13 mouse cellular contexts compared by ENCODE assay signal in the genomic region with DNA sequence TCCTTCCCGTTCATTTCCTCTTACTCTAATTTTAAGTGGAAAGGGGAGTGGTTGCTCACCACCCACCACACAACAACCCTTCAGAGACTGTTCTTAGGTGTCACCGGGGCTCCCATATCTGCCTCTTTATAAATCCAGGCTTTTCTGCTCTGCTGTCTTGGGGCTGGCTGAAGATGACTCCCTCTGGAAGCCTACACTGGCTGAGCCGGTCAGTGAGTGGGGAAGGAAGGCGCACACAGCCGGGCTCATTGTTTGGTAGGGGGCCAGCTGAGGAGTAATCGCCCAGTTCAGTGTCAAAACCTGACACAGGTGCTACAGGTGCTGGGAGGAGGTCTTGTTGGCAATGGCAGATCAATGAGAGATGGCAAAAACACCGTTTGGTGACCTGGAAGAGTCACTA. TPM values are rescaled to one million over a fixed set of nuclear protein-coding genes. Genes with fewer than 3 reads are reported as not detected.
DNase-seq lines count a peak whose midpoint lies in the region; ATAC-seq and TF ChIP-seq lines count a peak whose summit lies in the region.
"Had no signal": no experiment of that assay in that cellular context is flagged by ENCODE, and none has a peak within 500 bp of the region (broad histone marks: within the 10 kb centered on the region; RNA-seq: fewer than 3 reads in every experiment).

No protein-coding gene starts in this region.

- peak overlapping the region; percentile 53 for H3K4me2 ChIP-seq in heart, embryonic 11.5 days
- H3K4me2 ChIP-seq in lung, postnatal 0 days (replicated peaks; ENCODE audit: low read depth, low read length): peak overlapping the region; percentile 31
- H3K4me2 ChIP-seq in stomach, embryonic 15.5 days: 0 out of 2 replicates have a peak overlapping the region, but pooled peaks have one; percentile 1
- H3K4me2 ChIP-seq in midbrain, embryonic 16.5 days (ENCODE audit: low read length): no peak overlapping the region

- H3K36me3 ChIP-seq in heart, embryonic 11.5 days (ENCODE audit: control insufficient read depth, insufficient read depth, low read length): no peaks in the 10 kb centered on the region
- no peaks in the 10 kb centered on the region for H3K36me3 ChIP-seq in lung, postnatal 0 days (ENCODE audit: insufficient read depth, low read length)
- H3K36me3 ChIP-seq in stomach, embryonic 15.5 days: no peaks in the 10 kb centered on the region
- H3K36me3 ChIP-seq in midbrain, embryonic 16.5 days (ENCODE audit: control insufficient read depth, insufficient read depth, low read length): no peaks in the 10 kb centered on the region
- H3K36me3 ChIP-seq: embryonic facial prominence, embryonic 13.5 days had no signal

- H3K27me3 ChIP-seq in heart, embryonic 11.5 days (ENCODE audit: control insufficient read depth, insufficient read depth, low read length): no peaks in the 10 kb centered on the region; the same call in none of the 2 replicates
- no peaks in the 10 kb centered on the region for H3K27me3 ChIP-seq in lung, postnatal 0 days (replicated peaks; ENCODE audit: insufficient read depth, low read length)
- no peaks in the 10 kb centered on the region for H3K27me3 ChIP-seq in stomach, embryonic 15.5 days (replicated peaks)
- H3K27me3 ChIP-seq in midbrain, embryonic 16.5 days (ENCODE audit: control insufficient read depth, insufficient read depth, low read depth, low read length): no peaks in the 10 kb centered on the region

- no peaks in the 10 kb centered on the region for H3K9me3 ChIP-seq in heart, embryonic 11.5 days (replicated peaks; ENCODE audit: control insufficient read depth, low read length)
- H3K9me3 ChIP-seq in lung, postnatal 0 days (ENCODE audit: low read length): no peaks in the 10 kb centered on the region
- no peaks in the 10 kb centered on the region for H3K9me3 ChIP-seq in stomach, embryonic 15.5 days
- no peaks in the 10 kb centered on the region for H3K9me3 ChIP-seq in midbrain, embryonic 16.5 days (replicated peaks; ENCODE audit: control insufficient read depth, low read length, poor library complexity, severe bottlenecking)
- H3K9me3 ChIP-seq: embryonic facial prominence, embryonic 13.5 days had no signal

- H3K9ac ChIP-seq in heart, embryonic 11.5 days (ENCODE audit: low read depth, low read length): no peak overlapping the region
- no peak overlapping the region for H3K9ac ChIP-seq in lung, postnatal 0 days (replicated peaks; ENCODE audit: low read depth)
- H3K9ac ChIP-seq in stomach, embryonic 15.5 days: no peak overlapping the region
- H3K9ac ChIP-seq in midbrain, embryonic 16.5 days (ENCODE audit: low read depth, low read length): no peak overlapping the region

- no peak for DNase-seq in heart, postnatal 36 days
- peak; percentile 30 for DNase-seq in lung, postnatal 0 days (ENCODE audit: low spot score)
- no peak for DNase-seq in lung, postnatal 4 days
- no peak for DNase-seq in urinary bladder, postnatal 14 days (ENCODE audit: low spot score)
- DNase-seq: cerebellum, adult 9-11 months; gastrocnemius, postnatal 36 days; kidney, adult 18-20 months had no signal

- intact Hi-C loops in heart, postnatal 36 days (cut with DNase I): loop anchor here (1.0 kb wide), 1 partner anchor 26 kb away; a partner anchor contains a TSS

- no peak for ATAC-seq in heart, embryonic 11.5 days (replicated peaks; ENCODE audit: insufficient number of reproducible peaks, low FRiP score, low TSS enrichment)
- ATAC-seq in lung, postnatal 0 days: no peak
- peak; percentile 3 for ATAC-seq in inflammation-experienced regulatory T-cells, adult 6 months
- no peak for ATAC-seq in stomach, embryonic 15.5 days (ENCODE audit: insufficient read depth, low FRiP score, low read depth)
- no peak for ATAC-seq in midbrain, embryonic 16.5 days
- ATAC-seq: forebrain, embryonic 14.5 days had no signal

- H3K27ac ChIP-seq in heart, embryonic 11.5 days (ENCODE audit: low read depth, low read length): peak overlapping the region; percentile 88
- peak overlapping the region; percentile 86 for H3K27ac ChIP-seq in lung, postnatal 0 days (ENCODE audit: low read length)
- H3K27ac ChIP-seq in stomach, embryonic 15.5 days: 0 out of 2 replicates have a peak overlapping the region, but pooled peaks have one; percentile 45
- H3K27ac ChIP-seq in midbrain, embryonic 16.5 days (ENCODE audit: low read length): no peak overlapping the region

- H3K4me3 ChIP-seq in heart, embryonic 11.5 days (ENCODE audit: low read depth, low read length): no peak overlapping the region; the same call in 1 of the 2 replicates
- H3K4me3 ChIP-seq in lung, postnatal 0 days (ENCODE audit: low read depth, low read length): no peak overlapping the region
- no peak overlapping the region for H3K4me3 ChIP-seq in stomach, embryonic 15.5 days (replicated peaks)
- no peak overlapping the region for H3K4me3 ChIP-seq in midbrain, embryonic 16.5 days (ENCODE audit: low read depth, low read length)

- no peak for TF ChIP-seq EP300 in lung, postnatal 0 days (IDR thresholded peaks at IDR 0.05)

- no peak for TF ChIP-seq CTCF in lung, postnatal 0 days (IDR thresholded peaks at IDR 0.05)

- 50% methylated on average over 7 of the region's 7 CpGs for WGBS in heart, embryonic 11.5 days (ENCODE audit: insufficient replicate concordance)
- WGBS in lung, postnatal 0 days: 32% methylated on average over 7 of the region's 7 CpGs
- WGBS in stomach, embryonic 15.5 days: 56% methylated on average over 7 of the region's 7 CpGs
- 74% methylated on average over 7 of the region's 7 CpGs for WGBS in midbrain, embryonic 16.5 days

- peaks cover 8% of the 10 kb centered on the region; the same call in 1 of the 2 replicates for H3K4me1 ChIP-seq in heart, embryonic 11.5 days (ENCODE audit: control insufficient read depth, insufficient read depth, low read length)
- H3K4me1 ChIP-seq in lung, postnatal 0 days (ENCODE audit: insufficient read depth, low read depth, low read length): peaks cover 29% of the 10 kb centered on the region
- peaks cover 28% of the 10 kb centered on the region for H3K4me1 ChIP-seq in stomach, embryonic 15.5 days
- H3K4me1 ChIP-seq in midbrain, embryonic 16.5 days (ENCODE audit: control insufficient read depth, insufficient read depth, low read length): peaks cover 7% of the 10 kb centered on the region; the same call in 1 of the 2 replicates

RNA-seq across cellular contexts. Expression of a gene that starts 5.4 kb away (rescaled TPM):
- 2.6 and 2.7 TPM in 2 replicates for polyA plus RNA-seq in heart, embryonic 11.5 days (2014; fragmentation: Nextera tagmentation; extraction: Ambion mirVana)
- under 1 TPM; 0.14 to 0.92 TPM for total RNA-seq in heart, postnatal 36 days (2021)
- polyA plus RNA-seq in lung, postnatal 0 days (2015; fragmentation: Nextera tagmentation; extraction: Ambion mirVana): 12.2 and 13.1 TPM in 2 replicates
- 1 to 10 TPM in 2 of 3 experiments, under 1 TPM in 1; 0.43 to 1.5 (median 1.2) TPM for polyA plus RNA-seq in inflammation-experienced regulatory T-cells, adult 6 months (2017; shearing (Covaris generic))
- polyA plus RNA-seq in stomach, embryonic 15.5 days (2015; fragmentation: Nextera tagmentation; extraction: Ambion mirVana): 2.4 TPM in 2 replicates
- 4.0 and 4.7 TPM in 2 replicates for polyA plus RNA-seq in midbrain, embryonic 16.5 days (2015; fragmentation: Nextera tagmentation; extraction: Ambion mirVana)

RNA-seq across cellular contexts. Expression of a gene that starts 26.1 kb away (rescaled TPM):
- polyA plus RNA-seq in heart, embryonic 11.5 days (2014; fragmentation: Nextera tagmentation; extraction: Ambion mirVana): 248 and 295 TPM in 2 replicates
- total RNA-seq in heart, postnatal 36 days (2021): 10 to 100 TPM; 71.9 to 78.4 TPM
- 739 and 823 TPM in 2 replicates for polyA plus RNA-seq in lung, postnatal 0 days (2015; fragmentation: Nextera tagmentation; extraction: Ambion mirVana)
- 100 to 1,000 TPM; 260 to 650 (median 280) TPM for polyA plus RNA-seq in inflammation-experienced regulatory T-cells, adult 6 months (2017; shearing (Covaris generic))
- polyA plus RNA-seq in stomach, embryonic 15.5 days (2015; fragmentation: Nextera tagmentation; extraction: Ambion mirVana): 341 and 366 TPM in 2 replicates
- polyA plus RNA-seq in midbrain, embryonic 16.5 days (2015; fragmentation: Nextera tagmentation; extraction: Ambion mirVana): 47.3 and 53.0 TPM in 2 replicates

RNA-seq across cellular contexts. Expression of a gene that starts 29.8 kb away (rescaled TPM):
- 0.28 TPM in 1 of 2 replicates, not detected in the other for polyA plus RNA-seq in heart, embryonic 11.5 days (2014; fragmentation: Nextera tagmentation; extraction: Ambion mirVana)
- not detected for total RNA-seq in heart, postnatal 36 days (2021)
- polyA plus RNA-seq in lung, postnatal 0 days (2015; fragmentation: Nextera tagmentation; extraction: Ambion mirVana): 0.39 and 0.44 TPM in 2 replicates
- not detected for polyA plus RNA-seq in inflammation-experienced regulatory T-cells, adult 6 months (2017; shearing (Covaris generic))
- polyA plus RNA-seq in stomach, embryonic 15.5 days (2015; fragmentation: Nextera tagmentation; extraction: Ambion mirVana): 0.46 and 1.8 TPM in 2 replicates
- 0.72 and 1.3 TPM in 2 replicates for polyA plus RNA-seq in midbrain, embryonic 16.5 days (2015; fragmentation: Nextera tagmentation; extraction: Ambion mirVana)
- total RNA-seq: gastrocnemius, postnatal 36 days had no signal

RNA-seq across cellular contexts. Expression of a gene that starts 44.4 kb away (rescaled TPM):
- polyA plus RNA-seq in heart, embryonic 11.5 days (2014; fragmentation: Nextera tagmentation; extraction: Ambion mirVana): 9.3 and 12.0 TPM in 2 replicates
- total RNA-seq in heart, postnatal 36 days (2021): under 1 TPM; 0.75 to 0.76 TPM
- polyA plus RNA-seq in lung, postnatal 0 days (2015; fragmentation: Nextera tagmentation; extraction: Ambion mirVana): 1.1 and 1.3 TPM in 2 replicates
- 1 to 10 TPM in 1 of 3 experiments, under 1 TPM in 1, not detected in 1; 0.50 to 1.4 TPM for polyA plus RNA-seq in inflammation-experienced regulatory T-cells, adult 6 months (2017; shearing (Covaris generic))
- 49.0 and 50.1 TPM in 2 replicates for polyA plus RNA-seq in stomach, embryonic 15.5 days (2015; fragmentation: Nextera tagmentation; extraction: Ambion mirVana)
- polyA plus RNA-seq in midbrain, embryonic 16.5 days (2015; fragmentation: Nextera tagmentation; extraction: Ambion mirVana): 73.0 and 74.4 TPM in 2 replicates

RNA-seq across cellular contexts. Expression of a gene that starts 50.8 kb away (rescaled TPM):
- 1.1 and 1.2 TPM in 2 replicates for polyA plus RNA-seq in heart, embryonic 11.5 days (2014; fragmentation: Nextera tagmentation; extraction: Ambion mirVana)
- total RNA-seq in heart, postnatal 36 days (2021): 1 to 10 TPM; 1.1 to 1.5 TPM
- 4.7 and 5.3 TPM in 2 replicates for polyA plus RNA-seq in lung, postnatal 0 days (2015; fragmentation: Nextera tagmentation; extraction: Ambion mirVana)
- polyA plus RNA-seq in inflammation-experienced regulatory T-cells, adult 6 months (2017; shearing (Covaris generic)): under 1 TPM in 2 of 3 experiments, not detected in 1; 0.36 to 0.61 TPM
- 0.79 and 1.0 TPM in 2 replicates for polyA plus RNA-seq in stomach, embryonic 15.5 days (2015; fragmentation: Nextera tagmentation; extraction: Ambion mirVana)
- polyA plus RNA-seq in midbrain, embryonic 16.5 days (2015; fragmentation: Nextera tagmentation; extraction: Ambion mirVana): 0.23 and 0.37 TPM in 2 replicates
- polyA plus RNA-seq: embryonic facial prominence, embryonic 13.5 days had no signal
